Mouse (Mus musculus) olfactory bulb, adult 2 months (tissue): Measurements from ENCODE around the gene Eif2ak2.

Experiments used
- CTCF ChIP-seq: fragments of 200-500 bp; IDR thresholded peaks from 2 replicates; pipeline ENCODE4 v1.5.1; 2012; ENCODE audit warnings: low read depth, mild to moderate bottlenecking, low read length, moderate library complexity; ENCODE audit not compliant: insufficient read depth
- POLR2A ChIP-seq: fragments of 200-500 bp; IDR thresholded peaks from 2 replicates; pipeline ENCODE4 v1.6.1; 2012; ENCODE audit warnings: mild to moderate bottlenecking, low read depth, low read length, moderate library complexity; ENCODE audit not compliant: insufficient read depth

- TF ChIP-seq CTCF (no peak), POLR2A (no peak)
Observed at GRCm38 (mm10) chr17:78889184-78889583, 6.8 kb upstream of the Eif2ak2 start.
